Mouse (Mus musculus) CH12.LX (cell line): Measurements from ENCODE around the gene Cyp2d11. TPM values are rescaled to one million over a fixed set of nuclear protein-coding genes. Genes with fewer than 3 reads are reported as not detected.
A peak's percentile ranks its signal among the peaks of the same experiment; 100 is the strongest.

Experiments used
- DNase-seq: peaks from one replicate; pipeline ENCODE4 v3.0.0-alpha.2; 2013; ENCODE audit errors: extremely low read depth
- H3K27ac ChIP-seq: 2 replicates; pipeline ENCODE4 v1.5.1; 2012; ENCODE audit warnings: low read depth, mild to moderate bottlenecking, control low read depth, moderate library complexity; ENCODE audit not compliant: insufficient read depth
- H3K27me3 ChIP-seq: replicated peaks from 2 replicates; pipeline ENCODE3; 2012; ENCODE audit warnings: inconsistent platforms
- H3K36me3 ChIP-seq, 2 experiments: replicated peaks in 1 of 2; 2 replicates each; pipeline versions ENCODE3 to v1.6.1; 2012; ENCODE audit warnings: inconsistent platforms in 1 of 2, low read length in 1 of 2, mild to moderate bottlenecking in 1 of 2, mixed read lengths in 1 of 2, moderate library complexity in 1 of 2; ENCODE audit not compliant: control insufficient read depth in 1 of 2, insufficient read depth in 1 of 2
- H3K4me1 ChIP-seq, 2 experiments: 2 replicates each; pipeline ENCODE4 v1.6.1; 2012; ENCODE audit warnings: inconsistent platforms in 1 of 2, moderate library complexity in 1 of 2; ENCODE audit not compliant: insufficient read depth in 2 of 2, control insufficient read depth in 1 of 2
- H3K4me2 ChIP-seq: 2 replicates; pipeline ENCODE4 v1.6.1; 2012; ENCODE audit warnings: low read depth, mild to moderate bottlenecking, control low read depth; ENCODE audit not compliant: poor library complexity, insufficient read depth, severe bottlenecking
- H3K4me3 ChIP-seq, 3 experiments: fragments of 150-350 bp in 1 of 3; sonication (generic) in 1 of 3; replicated peaks in 1 of 3; 2 replicates each; pipeline versions ENCODE3 to v1.5.1; 2011 to 2012; ENCODE audit warnings: low read depth in 2 of 3, low read length in 2 of 3, mild to moderate bottlenecking in 2 of 3, moderate library complexity in 2 of 3, control low read depth in 1 of 3, improper control_type of control experiment in 1 of 3, inconsistent platforms in 1 of 3, mixed read lengths in 1 of 3; ENCODE audit not compliant: poor library complexity in 1 of 3
- H3K79me2 ChIP-seq: replicated peaks from 2 replicates; pipeline ENCODE4 v1.6.1; 2012; ENCODE audit warnings: mild to moderate bottlenecking, moderate library complexity; ENCODE audit not compliant: control insufficient read depth, poor library complexity, insufficient read depth, severe bottlenecking; ENCODE audit errors: extremely low read depth
- H3K9ac ChIP-seq: 2 replicates; pipeline ENCODE4 v1.6.1; 2012; ENCODE audit warnings: low read depth, mild to moderate bottlenecking, control low read depth, moderate library complexity; ENCODE audit not compliant: insufficient read depth
- H3K9me3 ChIP-seq: replicated peaks from 2 replicates; pipeline ENCODE3; 2012; ENCODE audit warnings: low read length, inconsistent platforms, mixed read lengths
- BHLHE40 ChIP-seq: IDR thresholded peaks from 2 replicates; pipeline ENCODE4 v1.6.1; 2011; ENCODE audit warnings: mild to moderate bottlenecking, low read depth, low read length, improper control_type of control experiment
- CHD2 ChIP-seq: IDR thresholded peaks from 2 replicates; pipeline ENCODE4 v1.6.1; 2011; ENCODE audit warnings: low read length, improper control_type of control experiment
- CTCF ChIP-seq, 2 experiments: IDR thresholded peaks in 1 of 2; conservative IDR thresholded peaks in 1 of 2; 2 replicates each; pipeline ENCODE4 v1.5.1; 2011 to 2012; ENCODE audit warnings: low read depth in 2 of 2, low read length in 2 of 2, improper control_type of control experiment in 1 of 2, inconsistent platforms in 1 of 2, mild to moderate bottlenecking in 1 of 2, moderate library complexity in 1 of 2
- EP300 ChIP-seq: IDR thresholded peaks from 2 replicates; pipeline ENCODE4 v1.6.1; 2011; ENCODE audit warnings: low read length, improper control_type of control experiment
- GABPA ChIP-seq: IDR thresholded peaks from 2 replicates; pipeline ENCODE4 v1.6.1; 2012; ENCODE audit warnings: low read depth, low read length, improper control_type of control experiment, inconsistent platforms; ENCODE audit not compliant: insufficient replicate concordance
- IRF4 ChIP-seq: IDR thresholded peaks from 2 replicates; pipeline ENCODE4 v1.6.1; 2014; ENCODE audit warnings: low read depth, mild to moderate bottlenecking, inconsistent platforms, low read length, improper control_type of control experiment
- MEF2A ChIP-seq: IDR thresholded peaks from 2 replicates; pipeline ENCODE4 v1.6.1; 2014; ENCODE audit warnings: low read depth, mild to moderate bottlenecking, inconsistent platforms, low read length, improper control_type of control experiment, borderline replicate concordance
- MXI1 ChIP-seq: IDR thresholded peaks from 2 replicates; pipeline ENCODE4 v1.6.1; 2011; ENCODE audit warnings: mild to moderate bottlenecking, low read depth, low read length, improper control_type of control experiment
- NRF1 ChIP-seq: IDR thresholded peaks from 2 replicates; pipeline ENCODE4 v1.6.1; 2014; ENCODE audit warnings: low read depth, mild to moderate bottlenecking, inconsistent platforms, low read length, improper control_type of control experiment, moderate library complexity
- RCOR1 ChIP-seq: conservative IDR thresholded peaks from 2 replicates; pipeline ENCODE4 v1.6.1; 2012; ENCODE audit warnings: low read depth, mild to moderate bottlenecking, inconsistent platforms, low read length, improper control_type of control experiment
- SIN3A ChIP-seq: IDR thresholded peaks from 2 replicates; pipeline ENCODE4 v1.6.1; 2012; ENCODE audit warnings: low read length, improper control_type of control experiment, inconsistent platforms
- SMC3 ChIP-seq: IDR thresholded peaks from 2 replicates; pipeline ENCODE4 v1.6.1; 2011; ENCODE audit warnings: low read depth, low read length, improper control_type of control experiment
- TBP ChIP-seq: conservative IDR thresholded peaks from 2 replicates; pipeline ENCODE4 v1.6.1; 2011; ENCODE audit warnings: low read depth, low read length, improper control_type of control experiment
- TCF12 ChIP-seq: IDR thresholded peaks from 2 replicates; pipeline ENCODE4 v1.6.1; 2014; ENCODE audit warnings: low read depth, mild to moderate bottlenecking, inconsistent platforms, low read length, improper control_type of control experiment
- ZC3H11A ChIP-seq: IDR thresholded peaks from 2 replicates; pipeline ENCODE4 v1.6.1; 2012; ENCODE audit warnings: low read depth, mild to moderate bottlenecking, inconsistent platforms, low read length, improper control_type of control experiment
- ZMIZ1 ChIP-seq: IDR thresholded peaks from 2 replicates; pipeline ENCODE4 v1.6.1; 2012; ENCODE audit warnings: low read depth, mild to moderate bottlenecking, inconsistent platforms, low read length, improper control_type of control experiment
- dilution Hi-C: fragments of 300-500 bp; cut with MboI; formaldehyde crosslinking; loops from 2 replicates; pipeline ENCODE4 v1.14.3; 2020; ENCODE audit warnings: low sequenced_read_pairs; ENCODE audit not compliant: extremely low pct_unique_long_range_greater_than_20kb, extremely low pct_ligation_motif_present
- in situ Hi-C: fragments of 300-500 bp; cut with MboI; formaldehyde crosslinking; loops from 3 replicates; pipeline ENCODE4 v1.14.3; 2019; ENCODE audit warnings: low sequenced_read_pairs, low pct_ligation_motif_present, low pct_unique_long_range_greater_than_20kb, mixed read lengths
- polyA plus RNA-seq: library from polyadenylated mRNA; unstranded; fragments of >175 nt; gene quantifications from 2 replicates; pipeline ENCODE4 v1.2.1, GENCODE M21; 2012; ENCODE audit warnings: low read depth; ENCODE audit not compliant: insufficient read length
- total RNA-seq, 2 experiments: library from RNA; depleted of rRNA; stranded (reverse); fragments of 300-350 nt in 1 of 2; fragments of >200 nt in 1 of 2; gene quantifications; 2 replicates each; pipeline ENCODE4 v1.2.3; 2012 to 2014

Gene Cyp2d11
- total and polyA plus RNA-seq, 3 experiments: not detected

GRCm38 (mm10) chr15:82348999-82349341 is 44.9 kb downstream of the Cyp2d11 start:
- H3K36me3 ChIP-seq: peaks cover 29 to 42% of the 10 kb centered on the region in 2 experiments
- no peak overlapping the region for H3K9ac ChIP-seq

GRCm38 (mm10) chr15:82348258-82348998 is 45.4 kb downstream of the Cyp2d11 start:
- in situ Hi-C loops: no loop called here
- H3K9ac ChIP-seq: no peak overlapping the region; the same call in 1 of the 2 replicates
- peaks cover 29% of the 10 kb centered on the region for H3K79me2 ChIP-seq
- H3K9me3 ChIP-seq: no peaks in the 10 kb centered on the region
- peaks cover 4% of the 10 kb centered on the region for H3K27me3 ChIP-seq
- dilution Hi-C loops: no loop called here
- no peak overlapping the region for H3K4me3 ChIP-seq
- peaks cover 14 to 44% of the 10 kb centered on the region in 2 experiments for H3K4me1 ChIP-seq
- H3K36me3 ChIP-seq: peaks cover 29 to 42% of the 10 kb centered on the region in 2 experiments
- no peak overlapping the region for H3K4me2 ChIP-seq
- H3K27ac ChIP-seq: no peak overlapping the region
- TF ChIP-seq ZMIZ1: no peak
- TF ChIP-seq BHLHE40: no peak
- no peak for TF ChIP-seq TBP
- peak; percentile 67 for TF ChIP-seq EP300
- TF ChIP-seq ZC3H11A: no peak
- TF ChIP-seq RCOR1: no peak
- peak; percentile 53 for TF ChIP-seq IRF4
- no peak for TF ChIP-seq GABPA
- TF ChIP-seq CHD2: no peak
- no peak for TF ChIP-seq SMC3
- no peak for DNase-seq

More at GRCm38 (mm10) chr15:82348999-82349341, 44.9 kb downstream of the Cyp2d11 start:
- Histone ChIP-seq H3K9me3 (no peaks in the 10 kb centered on the region), H3K4me3 (no peak overlapping the region), H3K27ac (no peak overlapping the region), H3K4me1 (peaks cover 14 to 44% of the 10 kb centered on the region in 2 experiments), H3K27me3 (no peaks in the 10 kb centered on the region), H3K4me2 (no peak overlapping the region), H3K79me2 (peaks cover 32% of the 10 kb centered on the region)
- in situ Hi-C loops: no loop called here
- dilution Hi-C loops: no loop called here
- no peak for DNase-seq
- no peak for TF ChIP-seq ZMIZ1
- no peak for TF ChIP-seq MXI1
- TF ChIP-seq MEF2A: no peak
- no peak for TF ChIP-seq CTCF (conservative IDR thresholded peaks at IDR 0.05 in 1 of 2, IDR thresholded peaks at IDR 0.05 in 1 of 2; ENCODE audit: low read depth in 2 of 2, low read length in 2 of 2)
- no peak for TF ChIP-seq EP300
- no peak for TF ChIP-seq TCF12
- TF ChIP-seq SIN3A: no peak
- no peak for TF ChIP-seq NRF1
